ENCODE assay signal across 19 mouse cellular contexts in genomic region chr7:119936321-119936720, GRCm38 (mm10).
"Had no signal": no experiment of that assay in that cellular context is flagged by ENCODE, and none has a peak within 500 bp of the region (broad histone marks: within the 10 kb centered on the region; RNA-seq: fewer than 3 reads in every experiment).

No protein-coding gene starts in this region.

- H3K36me3 ChIP-seq: kidney, embryonic 15.5 days; liver, embryonic 13.5 days; midbrain, embryonic 12.5 days; midbrain, embryonic 15.5 days; neural tube, embryonic 12.5 days; neural tube, embryonic 15.5 days had no signal

- DNase-seq: kidney, postnatal 10 days; kidney, postnatal 36 days; layer of hippocampus, postnatal 36 days; liver, embryonic 13.5 days; lung, adult 2 months; right cerebral cortex, adult 18-20 months; right cerebral cortex, postnatal 14 days; right cerebral cortex, postnatal 4 days; thymus, adult 2 months; thymus, postnatal 14 days; thymus, postnatal 4 days had no signal

- H3K27me3 ChIP-seq: kidney, embryonic 15.5 days; liver, embryonic 13.5 days; midbrain, embryonic 12.5 days; midbrain, embryonic 15.5 days; neural tube, embryonic 12.5 days; neural tube, embryonic 15.5 days had no signal

- H3K4me2 ChIP-seq: kidney, embryonic 15.5 days; liver, embryonic 13.5 days; midbrain, embryonic 12.5 days; midbrain, embryonic 15.5 days; neural tube, embryonic 12.5 days; neural tube, embryonic 15.5 days had no signal

- H3K27ac ChIP-seq: kidney, embryonic 15.5 days; left cerebral cortex, adult 2 months; liver, embryonic 13.5 days; macrophage; midbrain, embryonic 12.5 days; midbrain, embryonic 15.5 days; neural tube, embryonic 12.5 days; neural tube, embryonic 15.5 days; stomach, postnatal 0 days had no signal

- H3K4me1 ChIP-seq: kidney, embryonic 15.5 days; liver, embryonic 13.5 days; midbrain, embryonic 12.5 days; midbrain, embryonic 15.5 days; neural tube, embryonic 12.5 days; neural tube, embryonic 15.5 days had no signal

- H3K4me3 ChIP-seq: kidney, embryonic 15.5 days; left cerebral cortex, adult 2 months; liver, embryonic 13.5 days; midbrain, embryonic 12.5 days; midbrain, embryonic 15.5 days; neural tube, embryonic 12.5 days; neural tube, embryonic 15.5 days had no signal

- H3K9ac ChIP-seq: kidney, embryonic 15.5 days; liver, embryonic 13.5 days; midbrain, embryonic 12.5 days; midbrain, embryonic 15.5 days; neural tube, embryonic 12.5 days; neural tube, embryonic 15.5 days had no signal

- H3K9me3 ChIP-seq: kidney, embryonic 15.5 days; liver, embryonic 13.5 days; midbrain, embryonic 12.5 days; midbrain, embryonic 15.5 days; neural tube, embryonic 12.5 days; neural tube, embryonic 15.5 days had no signal

- ATAC-seq: midbrain, embryonic 15.5 days had no signal
